In the genomic region with DNA sequence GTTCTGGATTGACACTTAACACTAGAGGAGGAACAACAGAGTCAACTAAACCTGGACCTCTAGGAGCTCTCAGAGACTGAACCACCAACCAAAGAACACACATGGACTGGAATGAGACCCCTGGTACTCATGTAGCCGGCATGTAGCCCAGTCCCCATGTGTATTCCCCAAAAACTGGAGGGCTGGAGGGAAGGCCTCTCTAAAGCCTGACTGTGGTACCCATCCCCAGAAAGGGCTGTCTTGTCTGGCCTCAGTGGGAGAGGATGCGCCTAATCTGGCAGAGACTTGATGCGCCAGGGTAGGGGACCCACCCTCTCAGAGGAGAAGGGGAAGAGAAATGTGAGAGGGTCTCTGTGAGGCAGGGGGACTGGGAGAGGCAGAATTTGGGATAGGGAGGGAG, we compare ENCODE assay signal across 21 mouse cellular contexts. TPM values are rescaled to one million over a fixed set of nuclear protein-coding genes. Genes with fewer than 3 reads are reported as not detected.
"Had no signal": no experiment of that assay in that cellular context is flagged by ENCODE, and none has a peak within 500 bp of the region (broad histone marks: within the 10 kb centered on the region; RNA-seq: fewer than 3 reads in every experiment).

No protein-coding gene starts in this region.

- H3K4me1 ChIP-seq: midbrain, embryonic 10.5 days; midbrain, embryonic 12.5 days; neural tube, embryonic 13.5 days; neural tube, embryonic 15.5 days had no signal

- H3K36me3 ChIP-seq: midbrain, embryonic 10.5 days; midbrain, embryonic 12.5 days; neural tube, embryonic 13.5 days; neural tube, embryonic 15.5 days had no signal

- H3K9ac ChIP-seq: lung, embryonic 14.5 days; midbrain, embryonic 12.5 days; neural tube, embryonic 13.5 days; neural tube, embryonic 15.5 days had no signal

- H3K27ac ChIP-seq: midbrain, embryonic 10.5 days; midbrain, embryonic 12.5 days; neural tube, embryonic 13.5 days; neural tube, embryonic 15.5 days had no signal

- DNase-seq: lung, adult 18-20 months; lung, embryonic 14.5 days; lung, postnatal 10 days; lung, postnatal 4 days; midbrain, embryonic 14.5 days; retina, postnatal 1 day; right cerebral cortex, adult 18-20 months; right cerebral cortex, postnatal 25 days; right cerebral cortex, postnatal 4 days; spleen, adult 18-20 months; thymus, adult 18-20 months; thymus, postnatal 14 days; thymus, postnatal 36 days had no signal

- ATAC-seq: midbrain, embryonic 16.5 days had no signal

- H3K4me2 ChIP-seq: lung, embryonic 14.5 days; midbrain, embryonic 12.5 days; neural tube, embryonic 13.5 days; neural tube, embryonic 15.5 days had no signal

- H3K9me3 ChIP-seq: midbrain, embryonic 12.5 days; neural tube, embryonic 13.5 days; neural tube, embryonic 15.5 days had no signal

- H3K27me3 ChIP-seq: midbrain, embryonic 12.5 days; neural tube, embryonic 13.5 days; neural tube, embryonic 15.5 days had no signal

- H3K4me3 ChIP-seq: midbrain, embryonic 10.5 days; midbrain, embryonic 12.5 days; myocyte; neural tube, embryonic 13.5 days; neural tube, embryonic 15.5 days had no signal

RNA-seq across cellular contexts. Expression of a gene that starts 50.4 kb away (rescaled TPM):
- total RNA-seq: megakaryocyte, adult 5-6 weeks; megakaryocyte-erythroid progenitor cell, adult 5-6 weeks had no signal
